Mouse (Mus musculus) urinary bladder, adult 18-20 months (tissue): Measurements from ENCODE around the gene Znhit1.
A peak's percentile ranks its signal among the peaks of the same experiment; 100 is the strongest.

ENCODE experiments used
- DNase-seq, 2 experiments: peaks; one replicate each; pipeline ENCODE4 v3.0.0; 2022; ENCODE audit warnings: low spot score in 2 of 2, mixed read lengths in 2 of 2

Gene Znhit1

GRCm38 (mm10) chr5:136986695-136987137 is 1.1 kb downstream of the Znhit1 start, which contains the start of gene Plod3:
Gene Plod3 (plus strand): TSS chr5:136987019.
- DNase-seq, result peak in 1 of 2 experiments; percentile 92

DNA sequence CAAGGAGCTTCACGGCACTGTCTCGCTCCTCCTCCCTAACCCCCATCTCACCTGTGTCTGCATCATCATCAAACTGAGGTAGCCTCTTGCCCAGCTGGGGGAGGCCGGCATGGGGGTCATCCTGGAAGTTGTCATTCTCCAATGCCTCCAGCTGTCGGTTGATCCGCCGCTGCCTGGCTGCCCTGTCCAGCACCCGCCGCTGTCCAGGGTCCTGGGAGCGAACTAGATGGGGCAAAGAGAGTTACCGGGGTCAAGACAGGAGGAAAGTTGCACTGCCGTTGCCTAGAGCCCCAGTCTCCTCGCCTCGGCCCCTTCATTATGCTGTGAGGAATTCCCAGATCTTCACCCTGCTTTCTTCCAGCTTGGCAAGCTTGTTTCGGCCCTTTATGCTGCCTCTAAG is 3.0 kb downstream of the Znhit1 start:
- DNase-seq, result no peak

GRCm38 (mm10) chr5:136982338-136982930 is 5.4 kb downstream of the Znhit1 start:
- no peak for DNase-seq

DNA sequence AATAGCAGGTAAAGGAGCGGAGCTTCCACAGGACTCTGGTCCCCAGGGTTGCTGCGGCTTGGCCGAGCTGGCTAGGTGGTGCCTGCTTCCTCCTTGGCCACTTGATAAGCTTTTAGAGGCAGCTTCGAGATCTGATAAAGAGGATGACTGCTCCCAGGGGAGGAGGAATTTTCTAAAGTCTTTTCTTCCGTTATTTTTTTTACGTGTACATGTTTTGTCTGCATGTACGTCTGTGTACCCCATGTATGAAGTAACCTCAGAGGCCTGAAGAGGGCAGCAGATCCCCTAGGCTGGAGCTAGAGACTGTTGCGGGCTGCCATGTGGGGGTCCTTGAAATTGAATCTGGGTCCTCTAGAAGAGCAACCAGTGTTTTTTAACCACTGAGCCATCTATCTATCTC is 6.8 kb downstream of the Znhit1 start:
- DNase-seq, result no peak

DNA sequence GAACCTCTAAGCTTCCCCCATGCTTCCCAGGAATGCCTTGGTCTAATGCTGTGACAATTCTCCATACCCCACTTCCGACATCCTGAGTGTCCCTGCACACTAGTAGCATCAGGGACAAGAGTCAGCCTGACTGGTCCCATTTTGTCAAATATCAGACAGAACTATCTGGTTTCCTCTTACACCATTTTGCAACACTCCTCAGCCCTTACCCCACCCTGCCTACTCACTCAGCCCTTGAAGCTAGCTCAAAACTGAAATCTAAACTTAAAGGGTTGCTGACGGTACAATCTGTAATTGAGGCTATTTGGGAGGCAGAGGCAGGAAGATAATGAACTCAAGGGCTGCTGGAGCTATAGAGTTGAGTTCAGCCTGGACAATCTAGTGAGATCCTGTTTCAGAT is 8.1 kb downstream of the Znhit1 start:
- DNase-seq, result no peak

- DNase-seq, result no peak
Observed at GRCm38 (mm10) chr5:136977769-136978168, 10.1 kb downstream of the Znhit1 start.

- DNase-seq, result no peak
Observed at GRCm38 (mm10) chr5:136973670-136974069, 14.2 kb downstream of the Znhit1 start.

DNA sequence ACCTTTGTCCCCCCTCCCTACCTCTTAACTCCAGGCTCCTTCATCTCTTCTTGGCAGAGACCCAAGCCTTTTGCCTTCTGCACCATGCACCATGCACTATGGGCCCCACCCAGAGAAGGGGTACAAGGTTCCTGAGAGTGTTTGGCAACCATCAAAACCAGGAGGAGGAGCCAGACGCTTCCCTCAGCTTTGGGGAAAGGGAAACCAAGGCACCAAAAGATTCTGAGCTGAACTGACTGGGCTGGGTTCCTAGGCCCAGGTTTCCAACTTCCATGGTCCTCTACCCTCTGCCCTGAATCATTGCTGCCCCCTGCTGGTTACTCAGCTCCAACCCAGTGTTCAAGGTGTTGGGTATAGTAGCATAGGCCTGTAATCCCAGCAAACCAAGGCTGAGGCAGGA is 17.1 kb downstream of the Znhit1 start:
- DNase-seq, result no peak

- DNase-seq, result peak in 1 of 2 experiments; percentile 48
Observed at GRCm38 (mm10) chr5:136967592-136967991, 20.2 kb downstream of the Znhit1 start.

- no peak for DNase-seq
Observed at GRCm38 (mm10) chr5:136966861-136967455, 20.9 kb downstream of the Znhit1 start.

GRCm38 (mm10) chr5:136966331-136966730 is 21.5 kb downstream of the Znhit1 start, which contains the start of gene Cldn15:
Gene Cldn15 (plus strand): TSS chr5:136966616.
- no peak for DNase-seq

DNA sequence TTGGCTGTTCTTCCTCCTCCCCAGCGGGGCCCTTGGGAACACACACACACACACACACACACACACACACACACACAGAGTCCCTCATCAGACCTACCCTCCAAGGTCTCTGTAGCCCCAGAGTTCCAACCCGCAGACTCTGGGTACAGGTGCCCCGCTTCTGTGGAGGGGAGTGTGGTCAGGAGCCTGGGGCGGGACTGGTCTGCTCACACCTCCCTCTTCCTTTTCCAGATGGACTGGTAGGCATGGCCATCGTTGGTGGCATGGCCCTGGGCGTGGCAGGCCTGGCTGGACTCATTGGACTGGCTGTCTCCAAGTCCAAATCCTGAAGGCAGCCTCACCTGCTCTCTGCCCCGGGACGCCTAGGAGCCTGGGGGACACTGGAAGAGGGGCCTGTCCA is 22.1 kb downstream of the Znhit1 start:
- DNase-seq, result no peak

GRCm38 (mm10) chr5:136965210-136965609 is 22.6 kb downstream of the Znhit1 start:
- no peak for DNase-seq

- DNase-seq, result no peak
Observed at GRCm38 (mm10) chr5:136962966-136963540, 24.8 kb downstream of the Znhit1 start.

GRCm38 (mm10) chr5:136962501-136962900 is 25.3 kb downstream of the Znhit1 start:
- DNase-seq, result peak; percentile 54 to 77

DNA sequence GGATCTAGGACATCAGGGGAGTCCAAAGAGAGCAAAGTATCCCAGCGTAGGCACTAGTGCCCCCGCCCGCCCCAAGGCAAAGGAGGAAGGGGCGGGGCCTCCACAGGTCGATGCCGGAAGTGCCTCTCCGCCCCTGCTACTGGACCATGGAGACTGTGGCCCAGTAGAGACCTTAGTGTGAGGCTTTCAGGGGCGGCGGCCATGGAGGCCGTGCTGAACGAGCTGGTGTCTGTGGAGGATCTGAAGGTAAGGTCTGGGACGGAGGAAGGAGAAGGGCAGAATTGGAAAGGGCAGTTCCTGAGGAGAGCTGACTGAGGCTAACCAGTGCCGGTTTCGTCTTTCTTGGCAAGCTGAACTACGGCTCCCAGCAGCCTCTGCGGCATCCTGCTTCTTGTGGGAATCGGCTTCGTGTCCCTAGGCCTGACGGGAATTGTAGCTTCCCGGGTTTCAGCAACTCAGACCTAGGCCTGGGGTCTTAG is 25.8 kb downstream of the Znhit1 start:
- peak; percentile 84 to 94 for DNase-seq

GRCm38 (mm10) chr5:136961334-136961982 is 26.4 kb downstream of the Znhit1 start:
- no peak for DNase-seq

GRCm38 (mm10) chr5:136960053-136960452 is 27.8 kb downstream of the Znhit1 start:
- DNase-seq, result no peak

GRCm38 (mm10) chr5:136958991-136959605 is 28.7 kb downstream of the Znhit1 start:
- DNase-seq, result no peak

DNA sequence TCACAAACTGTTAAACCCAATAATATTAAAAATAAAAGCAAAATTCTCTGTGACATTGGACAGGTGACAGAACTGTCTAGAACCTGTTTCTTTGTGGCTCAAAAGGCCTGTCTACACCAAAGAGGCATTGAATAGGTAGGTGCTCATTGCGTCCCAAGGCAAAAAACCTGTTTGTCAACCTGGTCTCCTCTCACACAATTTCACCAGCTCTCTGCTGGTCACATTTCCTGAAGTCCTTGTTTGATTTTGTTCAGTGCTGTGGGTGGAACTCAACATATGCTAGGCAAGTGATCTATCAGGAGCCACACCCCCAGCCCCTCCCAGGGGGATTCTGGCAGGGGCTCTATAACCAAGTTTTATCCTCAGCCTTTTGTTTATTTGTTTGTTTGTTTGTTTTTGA is 30.6 kb downstream of the Znhit1 start:
- no peak for DNase-seq

DNA sequence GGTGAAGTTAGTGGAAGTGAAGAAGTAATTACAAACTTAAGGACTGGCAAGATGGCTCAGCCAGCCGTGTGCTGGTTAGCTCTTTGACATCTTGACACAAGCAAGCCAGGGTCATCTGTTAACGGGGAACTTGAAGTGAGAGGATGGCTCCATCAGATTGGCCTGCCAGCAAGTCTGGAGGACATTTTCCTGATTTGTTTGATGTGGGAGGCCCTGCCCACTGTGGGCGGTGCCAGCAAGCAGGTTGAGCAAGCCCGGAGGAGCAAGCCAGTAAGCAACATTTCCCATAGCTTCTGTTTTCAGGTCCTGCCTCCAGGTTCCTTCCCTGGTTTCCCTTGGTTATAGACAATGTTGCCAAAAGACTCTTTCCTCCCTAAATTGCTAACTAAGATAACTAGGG is 32.2 kb downstream of the Znhit1 start:
- no peak for DNase-seq

DNA sequence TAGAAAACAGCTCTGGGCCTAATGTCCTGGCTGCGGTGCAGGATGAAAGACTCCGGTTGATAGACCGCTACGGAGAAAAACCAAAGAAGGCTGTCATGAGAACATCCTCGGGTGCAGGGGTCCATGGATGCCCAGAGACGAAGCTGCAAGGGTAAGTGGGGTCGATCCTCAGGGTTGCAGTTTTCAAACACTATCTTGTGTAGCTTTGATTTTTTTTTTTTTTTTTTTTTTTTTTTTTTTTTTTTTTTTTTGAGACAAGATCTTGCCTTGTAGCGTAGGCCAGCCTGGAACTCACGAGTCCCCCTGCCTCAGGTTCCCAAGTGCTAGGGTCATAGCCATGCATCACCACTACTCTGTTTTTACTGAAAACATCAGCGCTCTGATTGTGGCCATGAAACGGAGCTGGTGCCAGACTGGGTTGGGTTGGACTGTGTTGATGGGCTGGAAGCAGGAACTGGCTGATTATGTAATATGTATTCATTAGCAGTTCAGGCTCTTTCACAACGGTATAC is 34.3 kb downstream of the Znhit1 start:
- no peak for DNase-seq
